Mouse (Mus musculus): ENCODE results near the gene Hspa8.
"Not testable (repeated sequence)": the region's sequence is repeated elsewhere in the genome, so short reads cannot be mapped to it uniquely, and the experiment has no call there.

Hspa8 gene

DNA sequence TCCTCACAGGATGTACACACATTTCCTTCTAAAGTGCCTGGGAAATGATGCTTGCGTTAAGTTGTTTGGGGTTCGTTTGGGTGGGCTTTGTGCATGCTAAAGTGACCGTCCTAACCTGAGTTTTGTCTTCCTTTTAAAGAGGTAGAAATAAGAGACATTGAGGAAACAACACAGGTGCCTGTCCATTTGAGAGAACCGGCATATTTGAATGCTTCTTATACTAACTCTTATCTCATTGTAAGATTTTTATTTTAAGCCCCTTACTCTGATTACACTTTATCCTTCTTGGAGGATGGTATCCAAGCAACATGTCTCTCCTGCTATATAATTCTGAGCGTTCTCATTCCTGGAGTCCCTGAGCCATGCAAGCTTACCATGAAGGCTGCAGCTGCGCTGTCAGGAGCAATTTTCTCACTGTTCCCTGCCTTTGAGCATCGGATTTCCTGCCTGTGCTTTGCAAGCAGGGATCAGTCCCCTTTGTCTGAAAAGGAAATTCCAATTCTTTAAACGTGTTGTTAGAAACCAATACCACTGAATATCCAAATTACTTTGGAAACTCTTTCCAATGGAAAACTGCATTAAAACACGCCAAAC, 16.3 kb upstream of the Hspa8 start:
- peak; percentile 74 for DNase-seq (ENCODE audit: low spot score)

DNA sequence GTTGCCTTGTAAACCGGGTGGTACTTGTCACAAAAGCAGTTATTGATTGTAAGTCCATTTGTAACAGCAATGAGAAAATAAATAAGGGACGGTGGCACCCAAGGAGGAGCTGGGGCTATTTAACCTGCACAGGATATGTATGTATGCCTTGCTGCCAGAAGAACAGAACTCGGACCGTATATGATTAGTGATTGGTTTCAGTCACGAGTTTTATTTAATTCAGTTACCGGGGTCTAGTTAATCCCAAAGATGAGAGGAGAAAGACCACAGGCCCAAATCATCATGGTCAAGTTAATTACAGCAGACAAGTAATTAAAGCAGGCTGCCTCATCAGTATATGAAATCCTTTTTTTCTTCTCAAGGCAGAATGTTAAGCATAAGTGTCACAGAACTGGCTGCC, 15.3 kb upstream of the Hspa8 start:
- no peak for DNase-seq (ENCODE audit: low spot score)

DNA sequence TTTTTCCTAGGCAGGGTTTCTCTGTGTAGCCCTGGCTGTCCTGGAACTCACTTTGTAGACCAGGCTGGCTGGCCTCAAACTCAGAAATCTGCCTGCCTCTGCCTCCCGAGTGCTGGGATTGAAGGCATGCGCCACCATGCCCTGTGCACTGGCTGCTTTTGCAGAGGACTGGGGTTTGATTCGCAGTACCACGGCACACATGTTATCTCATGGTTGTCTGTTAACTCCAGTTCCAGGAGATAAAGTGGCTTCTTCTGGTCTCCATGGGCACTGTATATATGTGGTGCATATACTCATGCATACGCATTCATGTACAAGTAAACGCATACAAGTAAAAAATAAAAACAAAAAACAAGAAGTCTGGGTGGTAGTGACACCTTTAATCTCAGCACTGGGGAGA, 14.0 kb upstream of the Hspa8 start:
- DNase-seq (ENCODE audit: low spot score): not testable (repeated sequence)

DNA sequence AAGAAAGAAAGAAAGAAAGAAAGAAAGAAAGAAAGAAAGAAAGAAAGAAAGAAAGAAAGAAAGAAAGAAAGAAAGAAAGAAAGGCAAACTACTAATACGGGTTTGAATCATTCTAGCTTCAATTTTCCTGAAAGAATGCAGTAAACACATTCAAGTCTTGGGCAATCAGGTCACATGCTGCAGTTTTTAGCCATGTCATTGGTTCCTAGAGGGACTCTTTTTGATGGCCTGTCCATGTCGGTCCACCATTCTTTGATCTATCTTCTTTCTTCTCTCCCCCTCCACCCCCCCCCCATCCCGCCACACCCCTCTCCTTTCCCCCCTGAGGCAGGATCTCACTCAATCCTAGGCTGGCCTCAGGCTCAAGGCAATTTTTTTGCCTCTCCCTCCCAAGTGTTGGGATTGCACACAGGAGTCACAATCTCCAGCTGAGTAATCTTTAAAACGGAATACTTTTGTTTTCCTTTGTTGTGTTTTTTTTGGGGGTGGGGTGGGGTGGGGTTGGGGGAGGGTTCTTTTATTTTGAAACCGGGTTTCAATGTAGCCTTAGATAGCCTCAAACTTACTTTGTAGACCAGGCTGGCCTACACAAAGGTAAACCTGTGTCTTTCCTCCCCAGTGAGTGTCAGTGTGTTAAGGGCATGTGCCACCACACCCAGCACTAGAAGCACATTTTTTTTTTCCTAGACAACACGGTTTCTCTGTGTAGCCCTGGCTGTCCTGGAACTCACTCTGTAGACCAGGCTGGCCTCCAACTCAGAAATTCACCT, 8.7 kb upstream of the Hspa8 start:
- DNase-seq (ENCODE audit: low spot score): no peak

DNA sequence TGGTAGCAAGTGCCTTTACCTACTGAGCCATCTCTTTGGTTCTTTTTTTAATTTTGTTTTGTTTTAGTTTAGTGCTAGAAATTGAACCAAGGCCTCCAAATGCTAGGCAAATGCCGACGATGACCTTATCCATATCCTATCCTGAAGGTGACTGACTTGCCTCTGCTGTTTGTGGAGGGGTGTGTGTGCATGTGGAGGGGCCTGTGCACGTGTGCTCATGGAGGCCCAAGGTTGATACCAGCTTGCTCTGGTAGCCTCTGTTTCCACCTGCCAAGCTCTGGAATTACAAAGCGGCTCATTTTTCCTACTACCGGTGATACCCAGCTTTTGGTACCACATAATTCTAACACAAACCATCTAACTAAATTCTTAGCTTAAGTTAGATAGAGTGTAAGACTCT, 7.2 kb upstream of the Hspa8 start:
- DNase-seq (ENCODE audit: low spot score): no peak

GRCm38 (mm10) chr9:40794251-40794650, 6.5 kb upstream of the Hspa8 start:
- DNase-seq (ENCODE audit: low spot score): no peak

GRCm38 (mm10) chr9:40794926-40795325, 5.9 kb upstream of the Hspa8 start:
- DNase-seq (ENCODE audit: low spot score): no peak

DNA sequence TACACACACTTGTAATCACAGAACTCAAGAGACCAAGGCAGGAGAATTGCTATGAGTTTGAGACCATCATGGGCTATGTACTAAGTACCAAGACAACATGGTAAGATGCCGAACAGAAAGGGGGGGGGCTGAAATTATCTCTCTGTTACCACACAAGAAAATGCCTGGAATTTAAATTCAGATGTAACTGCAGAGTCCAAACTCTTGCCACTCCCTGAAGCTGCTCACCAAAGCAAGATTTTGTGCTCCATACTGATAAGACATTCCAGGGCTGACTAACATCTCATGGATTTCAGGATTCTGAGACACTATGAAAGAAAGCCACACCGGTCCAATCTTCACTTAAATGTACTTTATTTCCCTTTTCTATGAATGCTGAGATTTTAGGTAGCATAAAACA, 5.2 kb upstream of the Hspa8 start:
- no peak for DNase-seq (ENCODE audit: low spot score)

- DNase-seq (ENCODE audit: low spot score): no peak
Observed at GRCm38 (mm10) chr9:40796054-40796453, 4.7 kb upstream of the Hspa8 start.

GRCm38 (mm10) chr9:40798247-40798960, 2.4 kb upstream of the Hspa8 start:
- no peak for DNase-seq (ENCODE audit: low spot score)

GRCm38 (mm10) chr9:40799112-40799511, 1.7 kb upstream of the Hspa8 start:
- peak; percentile 53 for DNase-seq (ENCODE audit: low spot score)

GRCm38 (mm10) chr9:40799837-40800501, 815 bp upstream of the Hspa8 start:
- peak; percentile 83 for DNase-seq (ENCODE audit: low spot score)

- peak; percentile 63 for DNase-seq (ENCODE audit: low spot score)
Observed at GRCm38 (mm10) chr9:40801614-40802532, 1.1 kb downstream of the Hspa8 start.

- not testable (repeated sequence) for DNase-seq (ENCODE audit: low spot score)
Observed at GRCm38 (mm10) chr9:40802533-40802875, 1.7 kb downstream of the Hspa8 start.

- not testable (repeated sequence) for DNase-seq (ENCODE audit: low spot score)
Observed at GRCm38 (mm10) chr9:40804576-40804975, 3.8 kb downstream of the Hspa8 start.

DNA sequence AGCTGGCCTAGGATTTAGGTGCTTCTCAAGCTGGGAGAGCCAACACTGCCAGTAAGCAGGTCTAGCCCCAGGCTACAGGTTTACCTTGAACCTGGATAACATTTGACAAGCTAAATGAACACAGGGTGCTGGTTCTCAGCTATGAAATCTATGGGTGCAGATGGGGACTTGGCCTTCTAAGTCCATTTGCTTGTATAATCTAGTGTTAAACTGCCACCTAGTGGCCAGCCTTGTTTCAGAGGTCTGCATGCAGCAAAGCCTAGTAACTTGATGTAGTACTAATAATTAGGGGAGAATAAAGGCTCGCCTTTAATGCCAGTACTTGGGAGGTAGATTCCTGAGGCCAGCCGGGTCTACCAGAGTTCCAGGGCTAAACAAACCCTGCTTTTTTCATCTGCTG, 4.5 kb downstream of the Hspa8 start:
- DNase-seq (ENCODE audit: low spot score): peak; percentile 83

DNA sequence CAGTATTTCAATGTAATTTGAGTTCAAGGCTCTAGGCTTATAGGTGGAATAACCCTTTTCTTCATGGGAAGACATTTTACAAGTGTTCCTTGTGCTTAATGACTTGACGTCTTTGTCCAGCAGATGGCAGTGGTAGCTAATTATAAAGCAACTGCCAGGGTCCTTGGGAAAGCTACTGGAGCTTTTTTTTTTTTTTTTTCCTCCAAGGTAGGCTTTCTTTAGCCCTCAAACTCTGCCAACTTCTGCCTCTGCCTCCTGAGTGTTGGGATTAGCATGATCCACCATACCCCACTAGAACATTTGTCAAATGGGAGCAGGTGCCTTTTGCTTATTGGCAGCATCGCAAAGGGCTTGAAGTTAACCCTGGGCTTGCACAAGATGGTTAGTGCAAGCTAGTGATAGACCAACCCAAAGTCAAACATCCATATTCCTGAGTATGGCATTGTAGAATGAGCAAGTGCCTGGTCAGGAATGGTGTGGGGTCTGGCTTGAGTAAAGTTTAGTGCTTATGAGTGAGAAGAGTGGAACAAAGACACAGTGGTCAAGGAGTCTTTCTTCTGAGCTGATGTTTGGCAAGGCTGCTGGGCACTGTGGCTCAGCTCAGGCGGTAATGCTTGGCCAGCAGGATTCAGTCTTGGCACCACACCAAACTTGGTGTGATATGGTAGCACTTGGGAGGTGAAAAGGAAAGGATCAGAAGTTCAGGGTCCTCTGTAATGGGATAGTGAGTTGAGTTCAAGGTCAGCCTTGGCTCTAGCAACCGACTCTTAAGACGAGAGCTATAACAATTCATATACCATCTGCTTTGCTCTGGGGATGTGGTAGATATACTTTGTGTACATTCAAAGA, 5.9 kb downstream of the Hspa8 start:
- peak; percentile 86 for DNase-seq (ENCODE audit: low spot score)

DNA sequence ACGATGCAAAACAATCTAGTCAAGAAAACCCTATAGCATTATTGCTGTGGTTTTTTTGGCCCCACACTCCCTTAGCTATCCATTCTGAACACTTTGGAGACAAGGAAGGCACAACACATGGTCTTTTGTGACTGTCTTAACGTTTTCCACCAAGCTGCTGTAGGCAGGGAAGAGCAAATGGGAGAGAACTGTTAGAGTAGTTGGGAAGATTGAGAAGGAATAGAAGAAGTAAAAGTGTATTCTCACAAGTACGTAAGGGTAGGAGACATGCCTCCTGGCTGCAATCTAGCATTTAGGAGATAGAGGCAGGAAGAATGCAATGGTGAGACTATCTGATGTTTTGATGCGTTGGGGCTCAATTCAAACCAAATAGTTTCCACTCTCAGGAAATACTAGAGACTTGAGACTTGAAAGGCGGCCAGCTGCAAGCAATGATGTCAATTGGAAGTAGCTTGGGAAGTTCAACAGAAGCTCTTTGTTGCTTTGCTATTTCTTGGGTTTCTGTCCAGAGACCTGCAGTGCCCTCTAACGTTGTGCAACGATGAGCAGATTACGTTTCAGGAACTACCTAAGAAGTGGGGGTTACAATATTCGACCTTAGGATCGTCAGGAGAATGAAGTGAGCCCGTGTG, 6.6 kb downstream of the Hspa8 start:
- peak; percentile 66 for DNase-seq (ENCODE audit: low spot score)

- peak; percentile 39 for DNase-seq (ENCODE audit: low spot score)
Observed at GRCm38 (mm10) chr9:40808061-40808906, 7.5 kb downstream of the Hspa8 start.

Data from embryo, embryonic 10.5 days (tissue).